Mouse (Mus musculus) CD4-positive, CD25-positive, alpha-beta regulatory T cell, adult 9 weeks (primary cell): ENCODE results near the gene Hoxa9. TPM values are rescaled to one million over a fixed set of nuclear protein-coding genes. Genes with fewer than 3 reads are reported as not detected.

ENCODE experiments used
- polyA plus RNA-seq: library from polyadenylated mRNA; unstranded; fragments of 100-300 nt; shearing (Covaris generic); gene quantifications from one replicate; pipeline ENCODE4 v1.2.1, GENCODE M21; 2017

Hoxa9 gene
- not detected for polyA plus RNA-seq

DNA sequence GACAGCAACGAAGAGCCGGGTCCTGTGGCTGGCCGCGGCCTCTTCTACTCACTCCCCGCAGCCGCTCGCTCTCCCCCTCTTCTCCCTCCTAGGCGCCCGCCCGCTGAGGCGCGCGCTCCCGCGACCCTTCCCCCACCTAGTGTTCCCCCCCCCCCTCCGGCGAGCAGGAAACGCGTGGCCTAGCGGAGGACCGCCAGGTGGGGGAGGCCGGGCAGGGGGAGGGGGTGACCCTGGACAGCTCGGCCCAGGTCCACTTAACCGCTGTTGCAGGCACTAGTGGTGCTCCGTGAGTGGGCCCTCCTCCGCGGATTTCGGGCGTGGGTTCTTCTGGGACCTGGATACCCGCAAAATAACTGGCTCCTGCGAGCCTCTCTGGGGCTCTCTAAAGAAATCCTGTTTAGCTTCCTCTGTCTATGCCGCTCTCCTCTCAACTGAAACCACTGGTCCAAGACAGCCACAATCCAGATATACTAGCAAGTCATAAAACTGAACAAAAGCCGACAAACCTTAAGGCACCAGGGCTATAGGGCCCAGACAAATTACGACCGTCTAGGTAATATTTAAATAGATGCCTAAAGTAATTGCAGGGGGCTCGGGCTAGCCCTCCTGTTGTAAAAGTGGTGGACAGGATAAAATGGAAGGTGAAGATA is at the start of gene Hoxa9:
Hoxa9 (minus strand) TSS at position 574 of the 650 bp plus-strand sequence.

DNA sequence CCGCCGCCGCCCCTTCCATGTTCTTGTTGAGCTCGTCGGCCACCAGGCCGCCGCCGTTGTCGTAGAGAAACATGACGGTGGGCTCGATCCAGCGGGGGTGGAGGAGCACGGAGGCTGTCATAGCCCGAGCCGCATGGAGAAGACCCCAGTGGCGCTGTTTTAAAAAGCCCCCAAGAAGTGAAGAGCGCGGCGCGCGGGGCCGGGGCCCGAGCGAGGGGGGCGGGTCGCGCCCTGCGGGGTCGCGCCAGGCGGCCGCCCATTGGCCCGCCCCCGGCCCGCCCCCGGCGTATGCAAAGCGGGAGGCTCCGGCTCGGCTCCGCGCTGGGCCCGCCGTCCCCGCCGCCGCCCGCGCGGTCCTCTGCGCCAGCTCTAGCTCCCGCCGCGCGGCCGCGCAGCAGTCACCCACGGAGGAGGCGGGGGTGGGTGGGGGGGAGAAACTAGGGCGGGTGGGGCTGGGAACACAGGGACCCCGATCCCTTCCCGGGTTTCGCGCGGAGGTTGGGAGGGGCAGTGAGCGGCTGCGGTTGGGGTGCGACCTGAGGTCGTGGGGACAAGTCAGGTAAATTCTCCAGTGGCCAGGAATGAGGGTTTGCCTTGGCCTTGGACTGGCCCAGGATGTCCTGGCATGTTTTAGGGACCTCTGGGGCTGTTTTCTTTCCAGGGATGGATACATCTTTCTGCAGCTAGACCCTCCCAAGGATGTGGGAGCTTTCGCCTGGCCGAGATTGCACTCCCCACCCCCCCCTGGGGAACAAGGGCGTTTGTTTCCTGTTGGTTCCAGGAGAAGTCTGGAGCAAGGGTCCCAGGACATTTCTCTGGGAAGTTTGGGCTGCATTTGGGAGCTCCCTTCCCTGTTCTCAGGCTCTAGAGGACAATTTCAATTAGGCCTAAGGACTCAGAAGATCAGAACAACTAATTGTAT is 30.0 kb upstream of the Hoxa9 start, which contains the start of gene Hoxa13:
Hoxa13 (minus strand) TSS at position 227 of the 922 bp plus-strand sequence.

DNA sequence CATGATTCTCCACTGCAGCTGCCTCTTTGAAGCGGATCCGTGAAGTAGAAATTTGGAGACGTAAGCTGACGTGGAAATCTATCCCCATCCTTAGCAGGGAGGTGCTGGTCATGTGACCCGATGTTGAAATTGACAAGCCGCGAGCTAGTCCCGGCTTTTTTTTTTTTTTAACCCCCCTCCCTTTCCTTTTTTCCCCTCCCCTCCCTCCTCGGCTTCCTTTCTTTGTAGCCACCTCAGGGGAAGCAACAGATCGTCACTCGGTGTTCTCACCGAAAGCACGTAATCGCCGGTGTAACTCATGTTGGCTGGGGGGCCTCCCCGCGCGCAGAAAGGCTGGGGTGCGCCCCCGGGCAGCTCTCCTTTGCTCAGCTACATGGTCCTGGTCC is 14.9 kb upstream of the Hoxa9 start, which contains the start of gene Hoxa11:
Hoxa11 (minus strand) TSS at position 54 of the 386 bp plus-strand sequence.

DNA sequence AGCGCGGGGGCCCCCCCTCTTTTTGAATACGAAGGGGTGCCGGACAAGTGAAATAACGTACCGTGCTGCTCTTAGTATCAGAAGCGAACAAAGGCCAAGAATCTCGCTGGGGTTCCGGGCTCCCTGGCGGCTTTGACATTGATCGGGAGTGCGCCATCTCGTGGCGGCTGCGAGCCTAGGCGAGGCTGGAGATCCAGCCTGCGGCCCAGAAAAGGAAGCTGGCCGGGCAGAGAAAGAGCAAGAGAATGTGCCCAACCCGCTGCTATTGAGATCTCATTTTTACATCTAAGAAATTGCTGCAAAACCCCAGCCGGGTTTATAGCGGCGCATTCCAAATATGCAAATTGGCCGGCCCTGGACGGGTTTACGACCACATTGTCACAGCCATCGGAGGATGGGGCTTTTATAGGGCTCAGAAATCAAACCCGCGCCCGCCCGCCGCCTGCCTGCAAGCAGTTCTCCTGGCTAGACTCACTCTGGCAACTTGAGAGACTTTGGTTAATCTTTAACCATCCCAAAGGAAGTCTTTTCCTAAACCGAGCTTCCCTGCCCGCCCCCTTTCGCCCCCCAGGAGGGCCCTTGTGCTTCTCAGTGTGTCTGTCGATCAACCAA is 9.6 kb upstream of the Hoxa9 start, which contains the start of gene Hoxa10:
Hoxa10 (minus strand) TSS at position 466 of the 612 bp plus-strand sequence.

DNA sequence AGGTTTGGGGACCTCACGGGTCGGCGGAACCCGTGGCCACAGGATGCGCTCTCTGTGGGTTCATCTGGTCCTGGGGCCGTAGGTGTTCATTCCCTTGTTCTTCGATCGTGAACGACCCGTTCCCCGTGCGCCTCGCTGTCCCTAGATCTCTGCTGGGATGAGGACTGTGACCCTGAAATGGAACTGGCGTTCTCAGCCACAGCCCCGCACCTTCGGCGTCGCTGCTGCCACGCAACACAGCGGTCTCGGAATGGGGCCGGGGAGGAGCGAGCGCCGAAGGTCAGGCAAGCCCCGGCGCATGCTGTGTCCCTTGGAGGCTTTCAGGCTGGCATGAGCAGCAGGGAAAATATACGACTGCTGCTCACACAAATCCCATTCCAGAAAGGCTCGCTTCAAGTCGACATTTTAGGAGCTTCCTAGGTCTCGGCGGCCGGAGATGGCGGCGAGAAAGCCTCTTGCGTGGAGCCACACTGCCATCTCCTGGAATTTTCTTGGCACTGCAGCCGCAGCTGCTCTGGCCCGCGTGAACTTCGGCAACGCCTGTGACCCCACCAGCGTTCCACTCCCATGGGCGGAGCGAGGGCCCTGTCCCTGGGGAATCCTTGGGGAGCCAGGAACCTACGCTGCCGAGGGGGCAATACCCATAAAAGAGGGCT is 9.4 kb downstream of the Hoxa9 start, which contains the start of gene Hoxa7:
Hoxa7 (minus strand) TSS at position 518 of the 656 bp plus-strand sequence.

DNA sequence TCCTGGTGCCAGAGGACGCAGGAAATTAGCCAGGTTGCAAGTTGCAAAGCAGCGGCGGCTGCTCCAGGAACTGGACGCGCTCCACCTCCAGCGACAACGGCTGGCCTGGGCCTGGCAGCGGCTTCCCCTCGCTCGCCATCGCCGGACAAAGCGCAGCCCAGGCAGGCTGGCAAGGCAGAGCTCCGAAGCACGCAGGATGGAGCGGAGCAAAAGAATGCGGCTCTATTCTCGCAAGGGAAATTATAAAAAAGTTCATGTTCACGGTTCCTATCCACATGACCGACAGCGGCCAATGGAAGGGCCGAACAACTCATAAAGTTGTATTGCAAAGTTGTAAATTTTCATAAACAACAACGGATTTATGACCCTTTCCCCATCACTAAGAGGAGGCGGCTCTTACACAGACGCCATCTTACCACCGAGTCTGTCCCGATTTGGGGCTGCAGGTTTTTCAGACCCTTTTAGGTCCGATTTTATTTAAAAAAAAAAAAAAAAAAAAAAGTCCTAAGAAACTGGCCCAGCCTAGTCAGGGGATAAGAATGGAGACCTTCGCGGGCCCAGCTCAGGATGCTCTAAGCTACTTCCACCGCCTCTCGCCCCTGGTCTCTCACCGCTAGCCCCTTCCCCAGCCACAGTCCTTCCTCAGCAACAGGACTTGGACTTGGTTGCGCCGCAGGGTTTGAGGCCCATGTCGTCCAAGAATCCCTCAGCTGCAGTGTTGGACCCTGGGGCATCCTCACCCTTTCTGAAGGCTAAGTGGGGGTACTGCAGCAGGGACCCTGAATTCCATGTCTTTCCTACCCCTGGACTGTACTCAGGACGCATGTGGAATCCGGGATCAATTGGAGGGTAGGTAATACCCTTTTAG is 17.5 kb downstream of the Hoxa9 start, which contains the start of the genes Hoxa3 and Gm28308:
Hoxa3 (minus strand) TSS at position 218 of the 868 bp plus-strand sequence.
Gm28308 (minus strand) TSS at position 221 of the 868 bp plus-strand sequence.

DNA sequence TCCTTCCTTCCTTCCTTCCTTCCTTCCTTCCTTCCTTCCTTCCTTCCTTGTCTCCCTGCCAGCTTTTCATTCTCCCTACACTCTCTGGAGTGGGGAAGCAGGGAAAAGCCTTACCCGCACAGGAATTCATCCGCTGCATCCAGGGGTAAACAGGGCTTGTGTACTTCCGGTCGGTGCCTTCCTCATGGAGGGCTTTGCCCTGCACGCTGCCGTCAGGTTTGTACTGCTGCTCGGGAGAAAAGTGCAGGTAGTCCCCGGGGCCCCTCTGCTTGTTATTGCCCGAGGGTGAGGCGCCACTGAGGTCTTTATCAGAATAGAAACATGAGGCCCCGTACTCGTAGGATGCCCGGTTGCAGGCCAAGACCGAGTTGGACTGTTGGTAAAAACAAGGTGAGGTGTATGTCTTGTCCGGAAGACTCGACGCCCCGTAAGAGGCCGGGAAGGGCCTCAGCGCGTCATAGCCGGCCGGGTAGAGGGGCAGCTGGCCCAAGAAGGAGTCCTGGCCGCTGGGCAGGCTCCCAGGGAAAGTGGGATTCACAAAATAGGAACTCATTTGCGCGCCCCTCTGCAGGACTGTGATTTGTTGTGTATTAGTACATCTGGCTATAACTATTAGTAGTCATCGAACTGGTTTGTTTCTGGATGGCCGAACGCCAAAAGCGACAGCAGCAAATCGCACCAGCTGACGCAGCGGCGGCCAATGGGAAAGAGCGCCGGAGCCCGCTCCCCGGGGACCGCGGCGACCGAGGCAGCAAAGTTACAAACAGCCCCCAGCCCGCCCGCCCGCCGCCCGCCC is 22.6 kb downstream of the Hoxa9 start, which contains the start of gene Hoxa6:
Hoxa6 (minus strand) TSS at position 651 of the 796 bp plus-strand sequence.

DNA sequence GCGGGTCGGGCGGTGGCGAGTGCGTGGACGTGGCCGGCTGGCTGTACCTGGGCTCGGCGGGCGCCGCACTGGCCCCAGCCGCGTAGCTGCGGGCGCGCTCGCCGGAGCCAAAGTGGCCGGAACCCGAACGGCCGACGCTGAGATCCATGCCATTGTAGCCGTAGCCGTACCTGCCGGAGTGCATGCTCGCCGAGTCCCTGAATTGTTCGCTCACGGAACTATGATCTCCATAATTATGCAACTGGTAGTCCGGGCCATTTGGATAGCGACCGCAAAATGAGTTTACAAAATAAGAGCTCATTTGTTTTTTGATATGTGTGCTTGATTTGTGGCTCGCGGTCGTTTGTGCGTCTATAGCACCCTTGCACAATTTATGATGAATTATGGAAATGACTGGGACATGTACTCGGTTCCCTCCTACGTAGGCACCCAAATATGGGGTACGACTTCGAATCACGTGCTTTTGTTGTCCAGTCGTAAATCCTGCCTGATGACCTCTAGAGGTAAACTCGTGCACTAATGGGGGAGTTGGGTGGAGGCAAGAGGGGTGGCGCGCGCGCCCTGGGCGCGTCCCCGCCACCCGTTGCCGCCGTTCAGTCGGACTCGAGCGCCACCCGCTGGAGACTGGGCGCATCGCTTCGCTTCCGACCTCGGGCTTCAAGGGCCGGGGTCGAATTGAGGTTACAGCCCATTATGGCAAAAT is 26.7 kb downstream of the Hoxa9 start, which contains the start of gene Hoxa5:
Hoxa5 (minus strand) TSS at position 538 of the 703 bp plus-strand sequence.

DNA sequence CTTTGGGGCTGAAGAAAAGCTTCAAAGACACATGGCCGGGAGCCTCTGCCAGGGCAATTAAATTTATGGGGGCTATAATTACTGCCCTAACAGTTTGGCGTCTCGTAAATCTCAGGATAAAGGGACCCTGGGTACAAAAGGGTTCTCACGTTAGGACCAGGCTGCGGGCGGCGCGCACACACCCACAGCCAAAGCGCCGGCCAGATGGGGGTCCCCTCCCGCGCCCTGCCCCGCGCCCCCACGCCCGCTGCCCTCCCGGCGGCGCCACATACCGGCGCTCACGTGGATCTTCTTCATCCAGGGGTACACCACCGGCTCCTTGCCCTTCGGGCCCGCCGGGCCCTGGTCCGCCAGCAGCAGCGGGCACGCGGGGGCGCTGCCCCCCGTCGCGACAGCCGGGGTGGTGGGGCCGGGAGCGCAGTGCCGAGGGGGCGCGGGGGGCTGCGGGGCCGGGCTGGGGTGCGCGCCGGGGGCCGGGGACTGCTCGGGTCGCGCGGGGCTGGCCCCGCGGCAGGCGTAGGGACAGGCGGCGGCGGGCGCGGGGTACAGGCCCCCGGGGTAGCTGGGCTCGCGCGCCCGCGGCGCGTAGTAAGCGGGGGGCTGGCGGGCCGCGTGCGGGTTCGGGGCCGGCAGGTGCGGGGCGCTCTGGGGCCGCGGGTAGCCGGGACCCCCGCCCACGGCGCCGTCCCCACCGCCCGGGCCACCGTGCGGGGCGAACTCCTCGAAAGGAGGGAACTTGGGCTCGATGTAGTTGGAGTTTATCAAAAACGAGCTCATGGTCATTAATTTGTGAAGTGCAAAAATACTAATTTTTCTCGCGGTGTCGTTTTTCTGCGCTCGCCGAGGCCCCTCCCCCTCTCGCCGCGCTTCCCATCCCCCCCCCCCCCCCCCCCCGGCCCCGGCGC is 39.7 kb downstream of the Hoxa9 start, which contains the start of gene Hoxa4:
Hoxa4 (minus strand) TSS at position 848 of the 905 bp plus-strand sequence.

DNA sequence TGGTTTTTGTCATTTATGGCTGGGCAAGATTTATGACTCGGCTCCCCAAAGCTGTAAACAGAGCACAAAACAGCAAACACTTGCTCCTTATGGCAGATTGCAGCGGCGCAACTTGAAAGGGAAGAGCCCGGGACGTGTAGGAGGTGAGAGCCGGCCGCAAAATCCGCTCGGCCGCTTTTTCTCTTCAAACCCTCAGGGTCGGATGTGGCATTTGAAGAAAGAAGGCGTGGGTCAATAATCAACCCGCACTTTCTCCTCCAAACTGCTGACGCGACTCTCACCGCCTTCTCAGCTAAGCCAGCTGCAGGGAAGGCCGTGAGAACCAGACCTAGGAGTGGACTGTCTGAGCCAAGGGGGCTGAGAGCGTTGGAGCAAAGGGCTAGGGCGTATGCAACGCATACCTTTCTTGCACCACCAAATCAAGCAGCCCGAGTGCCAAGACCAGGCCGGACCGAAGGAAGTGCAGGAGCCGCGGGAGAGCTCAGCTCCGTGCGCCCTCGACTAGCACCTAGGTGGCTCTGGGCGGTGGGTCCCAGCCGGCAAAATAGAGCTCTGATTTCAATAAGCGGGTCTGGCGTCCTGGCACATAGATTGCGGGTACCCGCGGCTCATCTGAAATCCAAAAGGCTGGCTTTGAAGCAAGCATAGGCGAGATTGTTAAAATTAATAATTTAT is 53.7 kb downstream of the Hoxa9 start, which contains the start of gene 5730596B20Rik:
5730596B20Rik (plus strand) TSS at position 438 of the 675 bp plus-strand sequence.

Other genes with a start within 250 kb of the Hoxa9 start
- gene Skap2, start 218.5 kb downstream of the Hoxa9 start, polyA plus RNA-seq, result 24.3 TPM
- gene Hoxa1, start 72.8 kb downstream of the Hoxa9 start, polyA plus RNA-seq, result not detected
- gene Hoxa2, start 66.3 kb downstream of the Hoxa9 start, polyA plus RNA-seq, result not detected
- not detected for gene 5730596B20Rik, start 53.6 kb downstream of the Hoxa9 start, polyA plus RNA-seq
- not detected for gene Hoxa4, start 39.3 kb downstream of the Hoxa9 start, polyA plus RNA-seq
- gene Hoxa5, start 26.5 kb downstream of the Hoxa9 start, polyA plus RNA-seq, result not detected
- gene Hoxa6, start 22.4 kb downstream of the Hoxa9 start, polyA plus RNA-seq, result not detected
- not detected for gene Hoxa3, start 17.8 kb downstream of the Hoxa9 start, polyA plus RNA-seq
- gene Gm28308, start 17.8 kb downstream of the Hoxa9 start, polyA plus RNA-seq, result not detected
- gene Hoxa7, start 9.2 kb downstream of the Hoxa9 start, polyA plus RNA-seq, result 0.72 TPM
- not detected for gene Hoxa10, start 9.8 kb upstream of the Hoxa9 start, polyA plus RNA-seq
- not detected for gene Hoxa11, start 14.7 kb upstream of the Hoxa9 start, polyA plus RNA-seq
- gene Hoxa13, start 29.8 kb upstream of the Hoxa9 start, polyA plus RNA-seq, result not detected
- not detected for gene Evx1, start 82.4 kb upstream of the Hoxa9 start, polyA plus RNA-seq